Mouse (Mus musculus) embryonic stem cell, embryonic (primary cell): Measurements from ENCODE around the gene Txnrd2.

Experiments used
- CTCF ChIA-PET, 4 experiments: fragments of 300-600 bp in 2 of 4; fragments of 350-600 bp in 2 of 4; sonication (Branson Sonifier 250); formaldehyde crosslinking; loops; one replicate each; lab custom pipeline; 2022; ENCODE audit warnings: inconsistent platforms in 2 of 4; lab: Charles Lee
- POLR2A ChIA-PET, 4 experiments: fragments of 300-600 bp in 2 of 4; fragments of 350-600 bp in 2 of 4; sonication (Branson Sonifier 250); formaldehyde crosslinking; loops; one replicate each; lab custom pipeline; 2022; ENCODE audit warnings: antibody characterized with exemption in 4 of 4, inconsistent platforms in 1 of 4; lab: Charles Lee

The Txnrd2 gene

DNA sequence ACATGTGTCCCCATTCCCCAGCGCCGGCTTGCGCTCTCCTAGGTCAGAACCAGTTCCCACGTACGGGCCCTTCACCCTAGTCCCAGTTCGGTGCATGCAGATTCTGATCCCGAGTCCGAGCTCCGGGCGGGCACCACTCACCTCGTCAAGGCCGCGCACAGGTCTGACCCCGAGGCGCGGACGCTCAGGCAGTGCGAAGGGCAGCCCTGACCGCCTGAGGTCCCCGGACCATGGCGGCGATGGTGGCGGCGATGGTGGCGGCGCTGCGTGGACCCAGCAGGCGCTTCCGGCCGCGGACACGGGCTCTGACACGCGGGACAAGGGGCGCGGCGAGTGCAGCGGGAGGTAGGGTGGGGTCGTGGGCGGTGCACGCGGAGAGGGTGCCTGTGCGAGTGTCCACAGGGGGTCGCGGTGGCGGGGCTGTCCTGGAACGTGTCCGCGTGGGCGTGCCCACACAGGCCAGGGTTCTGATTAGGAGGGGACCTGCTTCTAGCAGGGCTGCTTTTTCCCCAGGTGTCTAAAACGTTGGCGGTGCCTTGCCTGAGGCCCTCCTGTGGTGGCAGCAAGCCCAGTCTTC is at the start of gene Txnrd2:
Gene Txnrd2 (plus strand): TSS at position 170 of the 577 bp plus-strand sequence.
- ChIA-PET CTCF (interaction anchor here in 3 of 4 experiments (0.5 to 1.9 kb wide), 11 partner anchors 9 to 191 kb away, joined by 3 to 10 read pairs (median 4); no protein-coding TSS in a partner anchor), POLR2A (interaction anchor here in 2 of 4 experiments (0.6 to 1.7 kb wide), 15 partner anchors 9 to 450 kb away, joined by 3 to 12 read pairs (median 3); no protein-coding TSS in a partner anchor)

DNA sequence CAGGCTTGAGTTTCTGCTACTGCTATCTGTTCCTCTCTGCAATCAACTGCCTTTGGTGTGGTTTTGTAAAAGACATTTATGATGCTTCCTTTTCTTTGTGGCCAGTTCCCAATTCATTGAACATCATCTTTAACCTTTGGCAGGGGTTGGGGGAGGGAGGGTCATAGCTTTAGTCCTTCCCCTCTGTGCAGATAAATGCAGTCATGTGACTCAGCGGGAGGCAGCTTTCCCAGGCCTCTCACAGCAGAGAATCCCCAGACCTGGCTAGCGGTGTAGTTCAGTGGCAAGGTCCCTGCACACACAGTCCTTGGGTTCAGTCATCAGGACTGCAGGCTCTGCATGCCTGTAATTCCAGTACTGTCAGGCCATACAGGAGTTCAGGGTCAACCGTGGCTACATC is 49.0 kb upstream of the Txnrd2 start:
- POLR2A ChIA-PET = interaction anchor here in 3 of 4 experiments (0.5 to 2.8 kb wide), 25 partner anchors 8 to 500 kb away, joined by 3 to 16 read pairs (median 3); partner anchors contain the start of genes Hira (in 1 of the 3), Mrpl40 (in 1 of the 3), Ranbp1 (in 1 of the 3) and Trmt2a (in 1 of the 3)
- CTCF ChIA-PET = interaction anchor here in 1 of 4 experiments (1.0 to 1.4 kb wide), 2 partner anchors 29 to 66 kb away, joined by 3 read pairs; no protein-coding TSS in a partner anchor

GRCm38 (mm10) chr16:18378489-18378888 is 47.7 kb upstream of the Txnrd2 start:
- POLR2A ChIA-PET = interaction anchor here in 2 of 4 experiments (0.7 to 1.4 kb wide), 6 partner anchors 12 to 18 kb away, joined by 3 to 7 read pairs (median 4); no protein-coding TSS in a partner anchor
- CTCF ChIA-PET = no interaction called here

DNA sequence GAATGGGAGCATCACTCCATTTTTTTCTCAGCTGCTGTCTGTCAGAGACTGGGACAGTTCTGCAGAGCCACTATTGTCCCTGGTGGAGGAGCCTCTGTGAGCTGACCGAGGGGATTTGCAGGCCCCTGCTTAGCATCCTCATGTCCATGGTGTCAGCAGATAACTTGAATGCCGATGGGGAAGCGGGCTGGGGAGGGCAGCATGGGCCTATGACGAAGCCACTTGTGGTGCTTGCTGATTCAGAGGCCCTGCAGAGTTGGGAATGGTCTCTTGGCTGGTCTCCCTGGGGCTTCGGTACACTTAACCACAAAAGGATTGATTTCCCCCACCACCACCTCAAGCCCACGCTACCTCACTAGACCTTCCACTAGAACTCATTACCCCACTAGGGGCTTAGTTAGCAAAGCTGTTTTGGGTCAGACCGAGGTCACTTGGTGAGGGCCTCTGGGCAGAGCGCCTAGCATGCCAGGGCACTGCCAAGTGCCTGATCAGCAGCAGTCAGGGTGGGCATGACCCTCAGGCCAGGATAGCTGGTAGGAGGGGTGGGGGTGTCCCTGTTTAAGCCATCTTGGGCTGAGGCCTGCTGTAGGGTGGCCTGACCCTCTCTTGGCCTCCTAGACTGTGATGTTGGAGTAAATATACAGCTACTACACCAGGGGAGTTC is 46.7 kb upstream of the Txnrd2 start:
- POLR2A ChIA-PET = interaction anchor here in 3 of 4 experiments (0.5 to 3.3 kb wide), 8 partner anchors 13 to 503 kb away, joined by 3 to 42 read pairs (median 4); no protein-coding TSS in a partner anchor

DNA sequence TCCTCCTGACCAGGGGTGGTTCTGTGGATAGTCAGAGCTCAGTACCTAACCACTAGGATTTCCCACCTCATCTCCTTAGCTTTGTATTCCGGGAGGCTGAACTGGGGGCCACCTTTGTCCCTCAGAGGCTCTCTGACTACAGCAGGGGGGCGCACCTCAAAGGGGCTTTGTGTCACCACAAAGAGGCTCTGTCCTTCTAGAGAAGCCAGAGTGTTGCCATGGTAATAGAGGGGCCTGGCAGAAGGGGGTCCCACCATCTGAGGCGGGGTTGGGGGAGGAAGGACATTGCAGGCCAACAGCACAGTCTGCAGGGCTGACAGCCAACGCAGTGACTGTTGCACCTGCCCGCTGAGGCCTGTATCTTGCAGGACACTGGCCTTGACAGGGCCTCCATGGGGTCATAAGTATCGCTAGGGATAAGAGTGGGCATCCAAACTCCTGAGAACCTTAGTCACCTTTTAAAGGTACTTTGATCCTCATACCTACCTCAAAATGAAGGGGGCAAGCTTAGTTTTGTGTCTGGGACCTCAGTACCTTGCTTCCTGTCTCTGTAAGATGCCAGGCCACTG is 45.6 kb upstream of the Txnrd2 start:
- POLR2A ChIA-PET = interaction anchor here in 2 of 4 experiments (0.6 to 3.3 kb wide), 8 partner anchors 12 to 292 kb away, joined by 3 to 42 read pairs (median 4); partner anchors contain the start of gene Arvcf (in 1 of the 2)
- CTCF ChIA-PET = interaction anchor here in 3 of 4 experiments (0.7 to 1.5 kb wide), 3 partner anchors 16 to 33 kb away, joined by 3 to 4 read pairs (median 3); partner anchors contain the start of genes Arvcf (in 1 of the 3) and Tango2 (in 1 of the 3)

More for the DNA sequence above, 46.7 kb upstream of the Txnrd2 start:
- CTCF ChIA-PET = interaction anchor here in 2 of 4 experiments (0.7 to 1.5 kb wide), 2 partner anchors 15 to 23 kb away, joined by 3 to 4 read pairs; no protein-coding TSS in a partner anchor

DNA sequence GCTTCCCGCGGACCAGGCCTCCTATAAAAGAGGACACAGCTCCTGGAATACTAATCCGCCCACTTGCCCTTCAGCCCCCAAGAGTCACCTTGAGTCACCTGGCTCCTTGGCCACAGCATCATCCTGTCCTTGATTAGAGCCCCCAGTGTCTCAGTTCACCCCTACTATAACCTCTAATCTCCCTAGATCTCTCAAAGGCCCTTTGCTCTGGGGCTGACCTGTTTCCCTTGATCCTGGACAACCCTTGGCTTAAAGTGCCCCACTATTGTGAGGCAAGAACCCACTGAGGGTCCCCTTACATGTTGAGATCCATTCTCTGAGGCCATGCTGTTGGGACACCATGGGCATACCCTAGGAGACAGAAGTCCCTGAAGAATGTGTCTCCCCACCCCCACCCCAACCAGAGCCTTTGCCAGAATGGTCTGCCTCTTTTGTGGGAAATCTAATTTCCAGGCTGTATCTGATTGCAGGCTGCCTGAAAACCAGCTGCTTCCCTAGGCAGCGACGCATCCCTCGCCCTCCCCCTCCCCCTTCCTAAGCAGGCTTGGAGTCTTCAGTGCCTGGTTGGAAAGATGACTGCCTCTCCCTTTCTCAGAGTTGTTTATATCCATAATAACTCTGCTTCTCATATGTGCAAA is 44.4 kb upstream of the Txnrd2 start:
- CTCF ChIA-PET = interaction anchor here in 2 of 4 experiments (0.6 to 1.2 kb wide), 4 partner anchors 14 to 144 kb away, joined by 3 to 5 read pairs (median 4); partner anchors contain the start of genes Arvcf (in 1 of the 2) and Tango2 (in 1 of the 2)
- POLR2A ChIA-PET = interaction anchor here in 3 of 4 experiments (0.6 to 3.3 kb wide), 12 partner anchors 9 to 293 kb away, joined by 3 to 42 read pairs (median 4); no protein-coding TSS in a partner anchor

- POLR2A ChIA-PET = interaction anchor here in 3 of 4 experiments (0.6 to 6.4 kb wide), 10 partner anchors 10 to 135 kb away, joined by 3 to 57 read pairs (median 4); partner anchors contain the start of genes Ranbp1 (in 1 of the 3) and Trmt2a (in 1 of the 3)
- CTCF ChIA-PET = interaction anchor here in 1 of 4 experiments (0.8 kb wide), 1 partner anchor 9 kb away, joined by 3 read pairs; no protein-coding TSS in a partner anchor
These were observed 43.0 kb upstream of the Txnrd2 start for GRCm38 (mm10) chr16:18383045-18383726.

- POLR2A ChIA-PET = interaction anchor here in 3 of 4 experiments (0.6 to 6.4 kb wide), 19 partner anchors 7 to 135 kb away, joined by 3 to 57 read pairs (median 4); partner anchors contain the start of genes Arvcf (in 1 of the 3), Ranbp1 (in 1 of the 3), Tango2 (in 1 of the 3) and Trmt2a (in 1 of the 3)
- CTCF ChIA-PET = interaction anchor here in 2 of 4 experiments (0.8 to 1.4 kb wide), 2 partner anchors 9 to 36 kb away, joined by 3 to 4 read pairs; partner anchors contain the start of genes Arvcf (in 1 of the 2) and Tango2 (in 1 of the 2)
These were observed 42.4 kb upstream of the Txnrd2 start for GRCm38 (mm10) chr16:18383756-18384155.

DNA sequence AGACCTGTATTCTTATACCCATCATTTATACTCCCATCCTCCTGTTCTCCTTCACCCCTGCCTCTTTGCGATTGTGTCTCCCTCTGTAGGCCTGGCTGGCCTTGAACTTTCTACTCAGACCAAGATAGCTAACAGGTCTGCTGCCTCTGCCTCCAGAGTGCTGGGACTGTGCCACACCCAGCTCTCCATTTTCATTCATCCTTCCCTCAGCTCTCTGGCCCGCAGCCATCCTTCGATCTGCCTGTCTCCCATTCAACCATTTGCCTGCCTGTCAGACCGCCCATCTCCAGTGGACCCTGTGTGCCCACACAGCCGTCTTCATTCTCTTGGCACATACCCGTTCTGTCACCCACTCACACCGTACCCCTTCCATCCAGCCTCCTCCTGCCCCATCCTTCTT is 42.0 kb upstream of the Txnrd2 start:
- ChIA-PET POLR2A (interaction anchor here in 3 of 4 experiments (0.6 to 6.4 kb wide), 19 partner anchors 8 to 136 kb away, joined by 3 to 57 read pairs (median 4); partner anchors contain the start of genes Arvcf (in 1 of the 3), Ranbp1 (in 1 of the 3), Tango2 (in 1 of the 3) and Trmt2a (in 1 of the 3)), CTCF (interaction anchor here in 1 of 4 experiments (1.4 kb wide), 1 partner anchor 37 kb away, joined by 4 read pairs; the partner anchor contains the start of genes Arvcf and Tango2)

GRCm38 (mm10) chr16:18384659-18385058 is 41.5 kb upstream of the Txnrd2 start:
- ChIA-PET CTCF (interaction anchor here in 1 of 4 experiments (1.0 to 1.4 kb wide), 3 partner anchors 21 to 39 kb away, joined by 3 to 4 read pairs (median 4); partner anchors contain the start of genes Arvcf and Tango2), POLR2A (interaction anchor here in 3 of 4 experiments (0.6 to 6.4 kb wide), 18 partner anchors 8 to 136 kb away, joined by 3 to 57 read pairs (median 4); partner anchors contain the start of genes Arvcf (in 1 of the 3), Ranbp1 (in 1 of the 3), Tango2 (in 1 of the 3) and Trmt2a (in 1 of the 3))

GRCm38 (mm10) chr16:18385411-18385810 is 40.8 kb upstream of the Txnrd2 start:
- CTCF ChIA-PET = interaction anchor here in 1 of 4 experiments (1.0 kb wide), 2 partner anchors 21 to 40 kb away, joined by 3 to 4 read pairs; no protein-coding TSS in a partner anchor

DNA sequence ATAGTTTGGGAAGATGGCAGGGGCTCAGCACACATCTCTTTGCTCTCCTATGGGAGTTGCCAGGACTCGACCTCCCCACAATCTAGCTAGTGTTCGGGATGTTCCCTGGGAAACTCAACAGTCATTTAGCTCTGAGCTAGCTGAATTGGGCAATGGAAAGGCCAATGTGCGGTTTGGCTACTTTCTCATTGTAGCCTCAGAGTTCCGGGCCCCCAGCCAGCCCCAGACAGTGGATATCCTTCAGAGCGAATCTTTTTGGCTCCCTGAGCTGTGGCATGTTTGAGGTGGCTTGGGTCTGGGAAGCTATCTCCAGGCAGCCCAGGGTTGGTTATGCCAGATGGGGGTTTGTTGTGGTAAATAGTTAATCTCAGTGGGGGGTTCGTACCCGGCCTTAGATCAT is 39.7 kb upstream of the Txnrd2 start:
- POLR2A ChIA-PET = interaction anchor here in 2 of 4 experiments (0.8 to 6.4 kb wide), 16 partner anchors 9 to 237 kb away, joined by 3 to 57 read pairs (median 4); partner anchors contain the start of genes Arvcf (in 1 of the 2) and Tango2 (in 1 of the 2)
- CTCF ChIA-PET = interaction anchor here in 1 of 4 experiments (0.9 kb wide), 1 partner anchor 41 kb away, joined by 5 read pairs; no protein-coding TSS in a partner anchor

More at GRCm38 (mm10) chr16:18385411-18385810, 40.8 kb upstream of the Txnrd2 start:
- POLR2A ChIA-PET = interaction anchor here in 2 of 4 experiments (0.7 to 6.4 kb wide), 11 partner anchors 7 to 55 kb away, joined by 3 to 57 read pairs (median 6); partner anchors contain the start of genes Arvcf (in 1 of the 2) and Tango2 (in 1 of the 2)

- CTCF ChIA-PET = interaction anchor here in 1 of 4 experiments (0.9 kb wide), 1 partner anchor 41 kb away, joined by 5 read pairs; no protein-coding TSS in a partner anchor
- POLR2A ChIA-PET = interaction anchor here in 3 of 4 experiments (0.6 to 6.4 kb wide), 26 partner anchors 8 to 457 kb away, joined by 3 to 57 read pairs (median 4); partner anchors contain the start of genes Arvcf (in 2 of the 3) and Tango2 (in 2 of the 3)
These were observed 39.2 kb upstream of the Txnrd2 start for GRCm38 (mm10) chr16:18386972-18387371.

GRCm38 (mm10) chr16:18387704-18388582 is 38.2 kb upstream of the Txnrd2 start:
- POLR2A ChIA-PET = interaction anchor here in 3 of 4 experiments (0.6 to 10.4 kb wide), 22 partner anchors 7 to 236 kb away, joined by 3 to 57 read pairs (median 3); partner anchors contain the start of genes Arvcf (in 1 of the 3) and Tango2 (in 1 of the 3)
- CTCF ChIA-PET = interaction anchor here in 1 of 4 experiments (0.7 to 1.3 kb wide), 3 partner anchors 41 to 108 kb away, joined by 3 to 6 read pairs (median 4); no protein-coding TSS in a partner anchor
